Mouse (Mus musculus) left cerebral cortex, adult 2 months (tissue): ENCODE measurements at regions not wholly inside any gene's neighbourhood (a gene's known extent, or its start where the extent isn't known, plus 50 kb on each side); places are given as distances from the start of the nearest gene placed in this dataset.

Experiments
- DNase-seq, 2 experiments: peaks; one replicate each; pipeline ENCODE4 v3.0.0; 2021 to 2022; ENCODE audit warnings: low spot score in 2 of 2, mixed read lengths in 1 of 2; ENCODE audit errors: extremely low spot score in 1 of 2
- H3K27ac ChIP-seq: fragments of 200-600 bp; 2 replicates; pipeline ENCODE4 v1.8.1; 2022
- H3K4me3 ChIP-seq: fragments of 200-600 bp; 2 replicates; pipeline ENCODE4 v1.8.1; 2022
- CTCF ChIP-seq: fragments of 200-600 bp; IDR thresholded peaks from 2 replicates; pipeline ENCODE4 v1.8.1; 2022; ENCODE audit warnings: antibody characterized with exemption, mild to moderate bottlenecking, moderate library complexity
- intact Hi-C: fragments of 180-260 bp; cut with DNase I; formaldehyde crosslinking; loops from one replicate; pipeline ENCODE4 v1.15.1; 2025

- intact Hi-C loops = no loop called here
- Histone ChIP-seq H3K4me3 (no peak overlapping the region), H3K27ac (no peak overlapping the region)
- no peak; the same call in 1 of the 2 replicates for TF ChIP-seq CTCF
- DNase-seq = no peak
These were observed 215.3 kb downstream of the Med10 start for GRCm38 (mm10) chr13:70017535-70017934.

DNA sequence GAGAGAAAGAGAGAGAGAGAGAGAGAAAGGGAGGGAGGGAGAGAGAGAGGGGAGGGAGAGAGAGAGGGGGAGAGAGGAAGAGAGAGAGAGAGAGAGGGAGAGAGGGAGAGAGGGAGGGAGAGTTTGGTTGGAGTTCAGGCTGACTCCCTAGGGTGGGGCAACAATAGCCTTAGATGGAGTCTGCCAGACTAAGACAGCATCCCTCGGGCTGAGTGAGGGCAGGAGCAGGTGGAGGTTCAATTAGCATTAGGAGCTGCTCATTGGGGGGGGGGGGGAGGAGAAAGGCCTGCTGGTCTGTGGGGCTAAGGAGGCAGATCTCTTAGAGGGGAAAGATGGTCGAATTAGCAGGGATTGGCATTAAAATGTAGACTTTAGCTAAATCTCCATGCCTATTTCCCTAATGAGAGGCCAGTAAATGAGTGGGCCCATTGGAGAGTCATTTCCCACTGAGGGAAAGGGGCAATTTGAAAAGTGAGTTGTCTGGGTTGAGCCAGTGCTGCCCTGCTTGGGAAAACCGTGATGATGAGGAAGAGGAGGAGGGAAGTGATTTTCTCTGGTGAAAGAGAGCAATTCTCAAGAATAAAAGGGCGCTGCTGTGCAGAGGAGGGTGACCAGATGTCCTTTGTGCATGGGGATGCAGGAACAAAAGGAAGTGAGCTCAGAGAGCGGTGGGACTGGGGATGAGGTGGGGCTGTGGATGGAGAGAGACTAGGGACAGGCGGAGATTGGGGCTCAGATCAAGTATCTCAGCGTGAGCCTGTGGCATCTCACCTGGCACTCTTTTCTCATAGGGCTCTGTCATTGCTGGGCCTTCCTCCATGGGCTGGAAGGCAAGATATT is 218.0 kb downstream of the Med10 start:
- intact Hi-C loops = no loop called here
- DNase-seq = no peak
- TF ChIP-seq CTCF = no peak

GRCm38 (mm10) chr13:70033249-70033648 is 231.1 kb downstream of the Med10 start:
- DNase-seq = no peak
- no peak for TF ChIP-seq CTCF
- intact Hi-C loops = no loop called here
- Histone ChIP-seq H3K27ac (no peak overlapping the region), H3K4me3 (no peak overlapping the region)

More for the DNA sequence above, 218.0 kb downstream of the Med10 start:
- no peak overlapping the region for H3K4me3 ChIP-seq
- H3K27ac ChIP-seq = no peak overlapping the region

- intact Hi-C loops = no loop called here
- no peak for TF ChIP-seq CTCF
- H3K27ac ChIP-seq = no peak overlapping the region
- H3K4me3 ChIP-seq = no peak overlapping the region
- DNase-seq = no peak
These were observed 231.6 kb downstream of the Med10 start for GRCm38 (mm10) chr13:70033763-70034162.

DNA sequence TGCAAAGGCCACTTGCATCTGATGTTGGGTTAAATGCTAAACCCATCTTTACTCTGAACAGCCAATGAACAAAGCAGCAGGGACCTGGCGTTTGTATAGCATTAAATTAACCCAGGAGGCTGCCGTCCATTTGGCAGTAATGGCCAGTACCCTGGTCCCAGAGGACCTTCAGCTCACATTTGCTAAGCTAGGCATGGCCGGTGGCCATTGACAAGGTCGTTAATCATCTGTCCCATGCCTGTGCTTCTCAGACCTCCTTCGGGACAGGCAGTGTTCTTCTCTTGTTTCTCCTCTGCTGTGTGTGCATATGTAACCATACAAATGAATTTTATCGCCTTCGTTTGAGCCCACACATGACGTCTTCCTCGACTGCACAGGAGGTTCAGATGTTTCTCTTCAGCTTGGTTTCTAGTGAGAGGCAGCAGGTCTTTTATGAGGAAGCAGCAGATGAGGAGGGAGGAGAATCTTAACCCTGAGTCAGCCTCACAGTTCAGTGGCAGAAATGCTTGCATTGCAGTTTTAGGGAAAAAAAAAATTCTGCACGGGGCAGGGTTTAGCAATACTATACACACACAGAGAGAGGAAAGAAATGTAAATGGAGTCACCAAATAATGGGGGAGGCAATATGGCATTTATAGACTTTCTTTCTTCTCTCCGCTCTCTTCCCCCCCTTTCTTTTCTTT is 235.9 kb downstream of the Med10 start:
- Histone ChIP-seq H3K27ac (no peak overlapping the region), H3K4me3 (no peak overlapping the region)
- intact Hi-C loops = no loop called here
- TF ChIP-seq CTCF = no peak
- DNase-seq = no peak

DNA sequence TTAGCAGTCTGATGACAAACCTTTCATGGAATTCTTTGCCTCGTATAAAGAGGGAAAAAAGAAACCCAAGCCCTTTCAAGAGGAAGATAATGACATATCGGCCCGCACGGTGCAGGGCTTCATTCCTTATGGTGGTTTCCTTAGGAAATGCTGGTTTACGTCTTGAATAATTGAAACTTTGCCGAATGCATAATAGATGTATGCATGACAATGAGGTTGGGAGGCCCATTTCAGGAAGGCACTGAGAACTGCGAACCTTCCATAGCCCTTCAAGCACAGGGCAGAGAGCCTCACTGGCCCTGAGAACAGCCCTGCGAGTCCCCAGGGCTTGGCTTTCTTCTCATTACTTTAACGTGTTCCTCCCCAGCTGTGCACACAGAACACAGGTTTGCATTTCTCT is 255.7 kb downstream of the Med10 start:
- TF ChIP-seq CTCF = no peak
- Histone ChIP-seq H3K4me3 (no peak overlapping the region), H3K27ac (no peak overlapping the region)
- DNase-seq = no peak
- intact Hi-C loops = no loop called here

- no peak for TF ChIP-seq CTCF
- DNase-seq = no peak
- Histone ChIP-seq H3K4me3 (no peak overlapping the region), H3K27ac (no peak overlapping the region)
- intact Hi-C loops = no loop called here
These were observed 259.3 kb downstream of the Med10 start for GRCm38 (mm10) chr13:70061363-70061945.

DNA sequence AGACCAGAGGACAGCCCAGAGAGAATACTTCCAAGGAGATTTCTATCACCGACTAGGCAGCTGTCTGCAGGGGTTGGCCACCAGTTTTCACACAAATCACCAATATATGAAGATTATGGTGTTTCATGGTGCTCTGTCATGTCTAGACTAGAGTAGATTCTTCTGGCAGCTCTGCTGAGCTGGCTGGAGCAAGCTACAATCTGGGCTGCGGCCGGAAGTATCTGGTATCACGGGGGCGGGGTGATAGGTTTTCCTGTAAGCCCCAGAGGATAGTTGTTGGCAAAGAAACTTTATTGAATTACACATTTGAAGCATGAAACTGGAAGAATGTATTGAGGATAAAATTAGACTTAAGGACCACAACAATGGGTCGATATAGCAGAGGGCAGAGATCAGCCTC is 271.5 kb downstream of the Med10 start:
- no peak for TF ChIP-seq CTCF

GRCm38 (mm10) chr13:70075353-70075752 is 273.2 kb downstream of the Med10 start:
- H3K27ac ChIP-seq = no peak overlapping the region
- no peak overlapping the region for H3K4me3 ChIP-seq
- no peak for DNase-seq
- TF ChIP-seq CTCF = no peak
- intact Hi-C loops = no loop called here

More for the DNA sequence above, 271.5 kb downstream of the Med10 start:
- intact Hi-C loops = no loop called here
- Histone ChIP-seq H3K27ac (no peak overlapping the region), H3K4me3 (no peak overlapping the region)
- no peak for DNase-seq

DNA sequence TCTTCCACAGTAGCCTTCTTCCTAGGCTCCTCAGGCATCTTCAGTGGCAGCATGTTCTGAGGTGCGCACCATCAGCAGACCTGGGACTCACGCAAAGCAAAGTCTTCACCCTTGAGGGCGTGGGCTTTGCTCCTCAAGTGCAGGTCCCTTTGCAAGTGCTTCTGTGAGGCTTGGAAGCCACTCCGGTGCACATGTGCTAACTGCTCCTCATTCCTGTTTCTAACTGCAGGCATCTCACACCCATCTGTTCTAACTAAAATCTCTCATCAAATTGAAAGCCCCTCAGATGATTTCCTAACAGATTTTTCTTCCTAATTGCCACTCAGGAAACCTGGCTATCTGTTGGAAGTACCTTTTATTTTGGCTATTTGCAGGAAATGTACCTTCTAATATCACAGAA is 278.9 kb downstream of the Med10 start:
- Histone ChIP-seq H3K4me3 (no peak overlapping the region), H3K27ac (no peak overlapping the region)
- intact Hi-C loops = no loop called here
- no peak for TF ChIP-seq CTCF
- DNase-seq = no peak

- DNase-seq = no peak
- H3K4me3 ChIP-seq = no peak overlapping the region
- intact Hi-C loops = no loop called here
- H3K27ac ChIP-seq = no peak overlapping the region
- no peak for TF ChIP-seq CTCF
These were observed 290.7 kb downstream of the Med10 start for GRCm38 (mm10) chr13:70092886-70093285.

- H3K27ac ChIP-seq = no peak overlapping the region
- no peak for DNase-seq
- intact Hi-C loops = no loop called here
- H3K4me3 ChIP-seq = no peak overlapping the region
- no peak for TF ChIP-seq CTCF
These were observed 291.8 kb downstream of the Med10 start for GRCm38 (mm10) chr13:70093970-70094369.
